In genomic region chr17:31828118-31828517, GRCm38 (mm10) we compare ENCODE assay signal across 1 mouse cellular context.
TF ChIP-seq lines count a peak whose summit lies in the region.

No protein-coding gene starts in this region.

TF ChIP-seq in CH12.LX, 34 proteins besides CTCF, POLR2A, EP300 and RAD21 (continued from another document):
- TF ChIP-seq HCFC1 (IDR thresholded peaks at IDR 0.05; ENCODE audit: low read depth, low read length) (no peak), KAT2A (IDR thresholded peaks at IDR 0.05; ENCODE audit: insufficient replicate concordance, low read length) (no peak), ZC3H11A (IDR thresholded peaks at IDR 0.05; ENCODE audit: low read depth, low read length) (no peak), NRF1 (IDR thresholded peaks at IDR 0.05; ENCODE audit: low read depth, low read length) (no peak), ETS1 (conservative IDR thresholded peaks at IDR 0.05; ENCODE audit: low read depth, low read length) (peak; percentile 72; the same call in 1 of the 2 replicates), IRF4 (IDR thresholded peaks at IDR 0.05; ENCODE audit: low read depth, low read length) (no peak), MAX (IDR thresholded peaks at IDR 0.05; ENCODE audit: low read length) (no peak), MAFK (IDR thresholded peaks at IDR 0.05; ENCODE audit: insufficient replicate concordance, low read length) (no peak), UBTF (IDR thresholded peaks at IDR 0.05; ENCODE audit: low read depth, low read length) (no peak)
